Mouse (Mus musculus): ENCODE data around the gene Mrpl30. TPM values are rescaled to one million over a fixed set of nuclear protein-coding genes. Genes with fewer than 3 reads are reported as not detected.
A peak's percentile ranks its signal among the peaks of the same experiment; 100 is the strongest.

The Mrpl30 gene
- total and polyA plus RNA-seq, 2 experiments from 2014 or later: 45.2 to 298 TPM

DNA sequence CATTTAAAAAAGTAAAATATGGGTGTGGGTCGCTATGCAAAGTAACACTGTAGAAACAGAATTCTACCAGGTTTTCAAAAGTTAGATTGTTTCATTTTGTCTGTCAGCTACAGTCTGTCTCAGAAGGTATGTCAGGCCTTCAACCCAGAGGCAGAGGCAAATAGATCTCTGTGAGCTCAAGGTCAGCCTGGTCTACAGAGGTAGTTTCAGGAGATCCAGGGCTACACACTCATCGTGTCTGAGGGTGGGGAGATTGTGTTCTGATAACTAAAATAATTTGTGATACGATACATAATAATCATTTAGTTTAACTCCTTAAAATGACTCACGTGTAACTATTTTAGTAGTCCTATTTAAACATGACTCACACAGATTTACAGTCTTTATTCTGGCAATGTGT, 17.1 kb upstream of the Mrpl30 start:
- ATAC-seq (no peak), DNase-seq (ENCODE audit: low spot score) (no peak)
- Histone ChIP-seq H3K36me3 (ENCODE audit: insufficient read depth, low read length) (peaks cover 14% of the 10 kb centered on the region; the same call in 1 of the 2 replicates), H3K9ac (replicated peaks; ENCODE audit: low read length) (no peak overlapping the region), H3K27me3 (ENCODE audit: insufficient read depth, low read length) (no peaks in the 10 kb centered on the region), H3K9me3 (ENCODE audit: low read length) (no peaks in the 10 kb centered on the region), H3K4me2 (ENCODE audit: low read depth, low read length) (peak overlapping the region; percentile 84; the same call in 1 of the 2 replicates), H3K4me3 (ENCODE audit: low read length) (no peak overlapping the region), H3K4me1 (ENCODE audit: insufficient read depth, low read length) (peaks cover 10% of the 10 kb centered on the region; the same call in 1 of the 2 replicates), H3K27ac (no peak overlapping the region)
- 92% methylated on average over 4 of the region's 4 CpGs for WGBS
- no peak for TF ChIP-seq CTCF (IDR thresholded peaks at IDR 0.05; ENCODE audit: low read depth)

DNA sequence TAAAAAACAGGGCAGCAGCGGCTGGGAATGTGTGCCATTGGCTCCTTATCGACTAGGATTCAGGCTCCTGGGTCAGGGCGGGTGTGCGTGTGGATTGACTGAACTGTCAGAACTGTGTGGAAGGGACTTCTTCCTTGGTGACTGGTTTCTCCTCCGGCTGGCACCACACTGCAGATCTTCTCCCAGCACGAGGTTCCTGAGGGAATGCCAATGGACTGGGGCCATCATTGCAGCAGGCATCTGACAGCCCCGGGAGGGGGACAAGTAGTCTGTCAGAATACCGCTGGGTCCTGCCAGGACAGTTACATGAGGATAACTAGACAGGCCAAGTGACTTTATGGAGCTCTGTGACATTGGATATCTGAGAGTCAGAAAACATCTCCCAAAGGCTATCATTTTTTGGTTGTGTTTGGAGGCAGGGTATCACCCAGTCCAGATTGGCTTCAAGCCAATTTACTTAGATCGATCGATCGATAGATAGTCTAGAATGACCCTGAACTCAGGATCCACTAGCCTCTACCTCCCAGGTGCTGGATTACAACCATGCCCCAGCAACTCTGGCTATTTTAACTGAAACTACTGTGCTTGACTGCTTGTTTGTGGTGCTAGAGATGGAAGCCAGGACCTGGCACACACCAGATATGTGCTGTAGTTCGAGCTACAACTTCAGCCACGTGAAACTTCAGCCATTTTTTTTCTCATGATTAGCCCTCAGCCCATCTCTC, 12.4 kb upstream of the Mrpl30 start:
- ATAC-seq: no peak
- TF ChIP-seq CTCF (IDR thresholded peaks at IDR 0.05; ENCODE audit: low read depth): no peak
- H3K36me3 ChIP-seq (ENCODE audit: insufficient read depth, low read length): peaks cover 26% of the 10 kb centered on the region; the same call in 1 of the 2 replicates

DNA sequence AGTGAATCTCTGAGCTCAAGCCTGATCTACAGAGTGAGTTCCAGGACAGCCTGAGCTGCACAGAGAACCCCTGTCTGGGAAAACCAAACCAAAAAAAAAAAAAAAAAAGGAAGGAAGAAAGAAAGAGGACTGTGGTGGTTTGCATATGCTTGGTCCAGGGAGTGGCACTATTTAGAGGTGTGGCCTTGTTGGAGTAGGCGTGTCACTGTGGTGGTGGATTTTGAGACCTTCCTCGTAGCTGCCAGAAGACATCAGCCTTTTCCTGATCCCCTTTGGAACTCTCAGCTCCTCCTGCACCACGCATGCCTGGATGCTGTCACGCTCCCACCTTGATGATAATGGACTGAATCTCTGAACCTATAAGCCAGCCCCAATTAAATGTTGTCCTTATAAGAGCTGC, 6.9 kb upstream of the Mrpl30 start:
- peaks cover 12% of the 10 kb centered on the region; the same call in 1 of the 2 replicates for H3K36me3 ChIP-seq (ENCODE audit: insufficient read depth, low read length)
- H3K9me3 ChIP-seq (ENCODE audit: low read length): no peaks in the 10 kb centered on the region
- no peaks in the 10 kb centered on the region for H3K4me1 ChIP-seq (ENCODE audit: insufficient read depth, low read length)
- TF ChIP-seq CTCF (IDR thresholded peaks at IDR 0.05; ENCODE audit: low read depth): no peak
- H3K27me3 ChIP-seq (ENCODE audit: insufficient read depth, low read length): no peaks in the 10 kb centered on the region
- 93% methylated on average over 4 of the region's 4 CpGs for WGBS
- H3K4me2 ChIP-seq (ENCODE audit: low read depth, low read length): no peak overlapping the region
- H3K9ac ChIP-seq (replicated peaks; ENCODE audit: low read length): no peak overlapping the region
- H3K27ac ChIP-seq: no peak overlapping the region
- DNase-seq (ENCODE audit: low spot score) (no peak), ATAC-seq (no peak)
- no peak overlapping the region for H3K4me3 ChIP-seq (ENCODE audit: low read length)

More for the DNA sequence above, 12.4 kb upstream of the Mrpl30 start:
- Histone ChIP-seq H3K4me3 (ENCODE audit: low read length) (no peak overlapping the region), H3K4me1 (ENCODE audit: insufficient read depth, low read length) (peaks cover 4% of the 10 kb centered on the region; the same call in 1 of the 2 replicates), H3K9me3 (ENCODE audit: low read length) (no peaks in the 10 kb centered on the region), H3K4me2 (ENCODE audit: low read depth, low read length) (no peak overlapping the region), H3K27ac (no peak overlapping the region), H3K9ac (replicated peaks; ENCODE audit: low read length) (no peak overlapping the region), H3K27me3 (ENCODE audit: insufficient read depth, low read length) (no peaks in the 10 kb centered on the region)
- WGBS: 94% methylated on average over 13 of the region's 13 CpGs
- no peak for DNase-seq (ENCODE audit: low spot score)

DNA sequence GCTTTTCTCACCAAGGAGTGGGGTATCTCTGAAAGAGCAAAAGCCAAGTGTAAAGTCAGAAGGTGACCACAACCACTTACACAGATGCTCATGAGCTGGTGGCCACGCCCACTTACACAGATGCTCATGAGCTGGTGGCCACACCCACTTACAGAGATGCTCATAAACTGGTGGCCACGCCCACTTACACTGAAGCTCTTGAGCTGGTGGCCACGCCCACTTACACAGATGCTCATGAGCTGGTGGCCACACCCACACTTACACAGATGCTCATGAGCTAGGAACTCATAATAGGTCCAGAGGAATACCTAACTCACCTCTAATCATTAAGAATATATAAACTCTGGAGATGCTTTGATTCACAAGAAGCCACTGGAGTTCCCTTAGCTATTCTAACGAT, 5.8 kb upstream of the Mrpl30 start:
- H3K4me2 ChIP-seq (ENCODE audit: low read depth, low read length): no peak overlapping the region
- no peaks in the 10 kb centered on the region for H3K27me3 ChIP-seq (ENCODE audit: insufficient read depth, low read length)
- no peak overlapping the region for H3K4me3 ChIP-seq (ENCODE audit: low read length)
- WGBS: 81% methylated on average over 4 of the region's 4 CpGs
- H3K9ac ChIP-seq (replicated peaks; ENCODE audit: low read length): no peak overlapping the region
- ATAC-seq (no peak), DNase-seq (ENCODE audit: low spot score) (no peak)
- H3K36me3 ChIP-seq (ENCODE audit: insufficient read depth, low read length): peaks cover 5% of the 10 kb centered on the region; the same call in 1 of the 2 replicates
- no peak for TF ChIP-seq CTCF (IDR thresholded peaks at IDR 0.05; ENCODE audit: low read depth)
- H3K4me1 ChIP-seq (ENCODE audit: insufficient read depth, low read length): peaks cover 5% of the 10 kb centered on the region; the same call in 1 of the 2 replicates
- no peaks in the 10 kb centered on the region for H3K9me3 ChIP-seq (ENCODE audit: low read length)
- no peak overlapping the region for H3K27ac ChIP-seq

DNA sequence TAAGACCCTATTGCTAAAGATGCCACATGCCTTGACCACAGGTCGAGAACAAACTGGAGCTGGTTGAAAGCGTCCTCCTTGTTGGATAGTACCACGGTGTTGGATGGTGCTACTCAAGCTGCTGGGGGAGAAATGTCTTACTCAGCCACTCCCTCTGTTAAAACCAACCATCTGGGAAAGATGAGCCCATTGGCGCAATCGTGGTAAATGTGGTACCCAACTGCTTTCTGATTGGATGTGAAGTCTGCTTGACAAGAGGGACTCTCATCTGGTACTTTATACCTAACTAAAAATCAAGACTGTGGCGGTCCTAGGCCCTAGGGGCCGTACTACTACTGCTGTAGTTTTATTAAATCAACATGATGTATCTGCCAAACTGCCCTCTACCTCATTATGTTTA, 1.1 kb upstream of the Mrpl30 start:
- Histone ChIP-seq H3K27me3 (ENCODE audit: insufficient read depth, low read length) (no peaks in the 10 kb centered on the region), H3K27ac (no peak overlapping the region), H3K9ac (replicated peaks; ENCODE audit: low read length) (peak overlapping the region; percentile 55; the same call in 1 of the 2 replicates), H3K9me3 (ENCODE audit: low read length) (no peaks in the 10 kb centered on the region), H3K4me1 (ENCODE audit: insufficient read depth, low read length) (peaks cover 18% of the 10 kb centered on the region; the same call in 1 of the 2 replicates), H3K4me2 (ENCODE audit: low read depth, low read length) (peak overlapping the region; percentile 93), H3K4me3 (ENCODE audit: low read length) (peak overlapping the region; percentile 68), H3K36me3 (ENCODE audit: insufficient read depth, low read length) (peaks cover 1% of the 10 kb centered on the region; the same call in 1 of the 2 replicates)
- TF ChIP-seq CTCF (IDR thresholded peaks at IDR 0.05; ENCODE audit: low read depth): no peak
- ATAC-seq (no peak), DNase-seq (ENCODE audit: low spot score) (no peak)
- WGBS: 89% methylated on average over 7 of the region's 7 CpGs

DNA sequence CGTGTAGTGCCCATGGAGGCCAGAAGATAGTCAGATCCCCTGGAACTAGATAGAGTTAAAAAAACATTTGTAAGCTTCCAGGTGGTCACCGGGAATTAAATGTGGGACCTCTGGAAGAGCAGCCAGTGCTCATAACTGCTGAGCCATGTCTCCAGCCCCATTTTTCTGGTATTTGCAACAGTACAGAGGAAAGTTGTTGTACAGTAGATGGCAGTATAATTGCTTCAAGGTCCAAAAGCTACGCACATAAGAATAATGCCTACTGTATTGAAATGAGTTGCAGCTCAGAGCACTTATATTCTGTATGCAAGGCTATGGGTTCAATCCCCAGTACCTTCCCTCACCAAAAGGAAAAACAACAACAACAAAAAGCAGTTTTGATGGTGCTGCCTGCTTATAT, 1.1 kb downstream of the Mrpl30 start:
- Histone ChIP-seq H3K4me1 (ENCODE audit: insufficient read depth, low read length) (peaks cover 18% of the 10 kb centered on the region; the same call in 1 of the 2 replicates), H3K27me3 (ENCODE audit: insufficient read depth, low read length) (no peaks in the 10 kb centered on the region), H3K4me3 (ENCODE audit: low read length) (peak overlapping the region; percentile 68; the same call in 1 of the 2 replicates), H3K9ac (replicated peaks; ENCODE audit: low read length) (no peak overlapping the region), H3K9me3 (ENCODE audit: low read length) (no peaks in the 10 kb centered on the region), H3K36me3 (ENCODE audit: insufficient read depth, low read length) (peaks cover 13% of the 10 kb centered on the region; the same call in 1 of the 2 replicates), H3K27ac (no peak overlapping the region), H3K4me2 (ENCODE audit: low read depth, low read length) (peak overlapping the region; percentile 93)
- DNase-seq (ENCODE audit: low spot score) (peak; percentile 15), ATAC-seq (no peak)
- TF ChIP-seq CTCF (IDR thresholded peaks at IDR 0.05; ENCODE audit: low read depth): peak; percentile 56
- 58% methylated on average over 3 of the region's 3 CpGs for WGBS

DNA sequence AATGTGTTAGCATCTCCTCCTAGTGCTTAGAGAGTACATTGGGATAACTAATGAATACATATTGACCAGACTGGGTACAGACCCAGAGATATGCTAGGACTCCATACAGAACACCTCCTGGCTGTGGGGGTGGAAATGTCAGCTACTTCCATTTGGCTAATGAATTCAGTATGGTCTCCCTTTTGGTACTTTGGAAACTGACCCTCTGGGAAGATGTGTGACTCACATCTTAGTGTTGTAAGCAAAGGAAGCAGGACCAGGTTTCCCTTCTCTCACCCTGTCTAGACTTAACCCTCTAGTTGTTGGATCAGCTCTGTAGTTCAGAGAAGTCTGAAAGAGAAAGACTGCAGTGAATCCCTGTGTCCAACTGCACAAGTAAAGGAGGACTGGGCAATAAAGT, 4.3 kb downstream of the Mrpl30 start:
- Histone ChIP-seq H3K9ac (replicated peaks; ENCODE audit: low read length) (no peak overlapping the region), H3K4me2 (ENCODE audit: low read depth, low read length) (no peak overlapping the region), H3K4me1 (ENCODE audit: insufficient read depth, low read length) (peaks cover 12% of the 10 kb centered on the region; the same call in 1 of the 2 replicates), H3K27me3 (ENCODE audit: insufficient read depth, low read length) (no peaks in the 10 kb centered on the region), H3K27ac (no peak overlapping the region), H3K36me3 (ENCODE audit: insufficient read depth, low read length) (peaks cover 34% of the 10 kb centered on the region), H3K9me3 (ENCODE audit: low read length) (no peaks in the 10 kb centered on the region), H3K4me3 (ENCODE audit: low read length) (no peak overlapping the region)
- TF ChIP-seq CTCF (IDR thresholded peaks at IDR 0.05; ENCODE audit: low read depth): no peak
- no peak for ATAC-seq
- DNase-seq (ENCODE audit: low spot score): no peak
